Mouse (Mus musculus): ENCODE measurements around the gene Lclat1. TPM values are rescaled to one million over a fixed set of nuclear protein-coding genes. Genes with fewer than 3 reads are reported as not detected.
"Not testable (repeated sequence)": the region's sequence is repeated elsewhere in the genome, so short reads cannot be mapped to it uniquely, and the experiment has no call there.

Lclat1 gene
- polyA plus RNA-seq, 1 experiment from 2014 or later = 9.2 TPM

- H3K4me2 ChIP-seq = no peak overlapping the region
- no peak overlapping the region for H3K9ac ChIP-seq
- ATAC-seq (ENCODE audit: insufficient number of reproducible peaks, low FRiP score, low TSS enrichment, low read depth) = no peak
- 92% methylated on average over 4 of the region's 4 CpGs for WGBS
- H3K4me3 ChIP-seq = no peak overlapping the region
- H3K27me3 ChIP-seq = no peaks in the 10 kb centered on the region
- H3K4me1 ChIP-seq = 0 out of 2 replicates have a peak, but pooled peaks cover under 1% of the 10 kb centered on the region
- no peak overlapping the region for H3K27ac ChIP-seq
- no peaks in the 10 kb centered on the region for H3K9me3 ChIP-seq
- H3K36me3 ChIP-seq = no peaks in the 10 kb centered on the region
Measured at GRCm38 (mm10) chr17:73277770-73278169, 170.0 kb downstream of the Lclat1 start.

- 35% methylated on average over 6 of the region's 6 CpGs for WGBS
- ATAC-seq (ENCODE audit: insufficient number of reproducible peaks, low FRiP score, low TSS enrichment, low read depth) = not testable (repeated sequence)
Measured at GRCm38 (mm10) chr17:73282702-73283101, 174.9 kb downstream of the Lclat1 start.

GRCm38 (mm10) chr17:73284301-73284700, 176.5 kb downstream of the Lclat1 start:
- H3K36me3 ChIP-seq = no peaks in the 10 kb centered on the region
- no peak overlapping the region for H3K9ac ChIP-seq
- 13% methylated on average over 2 of the region's 2 CpGs for WGBS
- H3K27ac ChIP-seq = no peak overlapping the region
- H3K4me1 ChIP-seq = 0 out of 2 replicates have a peak, but pooled peaks cover 2% of the 10 kb centered on the region
- ATAC-seq (ENCODE audit: insufficient number of reproducible peaks, low FRiP score, low TSS enrichment, low read depth) = no peak
- no peak overlapping the region for H3K4me2 ChIP-seq
- no peaks in the 10 kb centered on the region for H3K9me3 ChIP-seq
- H3K4me3 ChIP-seq = no peak overlapping the region
- no peaks in the 10 kb centered on the region for H3K27me3 ChIP-seq

More at GRCm38 (mm10) chr17:73282702-73283101, 174.9 kb downstream of the Lclat1 start:
- not testable (repeated sequence) for H3K4me2 ChIP-seq, H3K9me3 ChIP-seq, H3K4me1 ChIP-seq, H3K9ac ChIP-seq, H3K27ac ChIP-seq, H3K36me3 ChIP-seq, H3K27me3 ChIP-seq, H3K4me3 ChIP-seq

Other genes with a start within 250 kb of the Lclat1 start
- gene Lbh, start 189.7 kb upstream of the Lclat1 start, polyA plus RNA-seq (2015; fragmentation: Nextera tagmentation; extraction: Ambion mirVana) = 2.5 and 2.8 TPM in 2 replicates

Data from limb, embryonic 15.5 days (tissue).